Mouse (Mus musculus) forebrain, postnatal 0 days (tissue): ENCODE results near the gene Lmntd1. TPM values are rescaled to one million over a fixed set of nuclear protein-coding genes. Genes with fewer than 3 reads are reported as not detected.

Experiments
- ATAC-seq: fragments of 200-750 bp; cut with Nextera tagmentation; 2 replicates; pipeline ENCODE4 v1.8.0; 2017; ENCODE audit warnings: mild to moderate bottlenecking, moderate library complexity
- DNase-seq: peaks from one replicate; pipeline ENCODE4 v3.0.0-alpha.2; 2015
- H3K27ac ChIP-seq: fragments of 300-500 bp; sonication (generic); 2 replicates; pipeline ENCODE4 v1.5.1; 2014; ENCODE audit warnings: low read depth, mild to moderate bottlenecking, antibody characterized with exemption, low read length, moderate library complexity, mixed read lengths
- H3K27me3 ChIP-seq: fragments of 300-500 bp; sonication (generic); 2 replicates; pipeline ENCODE4 v1.6.1; 2014; ENCODE audit warnings: mild to moderate bottlenecking, low read length, mixed read lengths; ENCODE audit not compliant: insufficient read depth
- H3K36me3 ChIP-seq: fragments of 300-500 bp; sonication (generic); 2 replicates; pipeline ENCODE4 v1.6.1; 2014; ENCODE audit warnings: mild to moderate bottlenecking, moderate library complexity; ENCODE audit not compliant: insufficient read depth
- H3K4me1 ChIP-seq: fragments of 300-500 bp; sonication (generic); 2 replicates; pipeline ENCODE4 v1.6.1; 2014; ENCODE audit warnings: antibody characterized with exemption; ENCODE audit not compliant: insufficient read depth
- H3K4me2 ChIP-seq: fragments of 300-500 bp; sonication (generic); 2 replicates; pipeline ENCODE4 v1.6.1; 2014; ENCODE audit warnings: low read depth, mild to moderate bottlenecking, moderate library complexity
- H3K4me3 ChIP-seq: fragments of 300-500 bp; sonication (generic); 2 replicates; pipeline ENCODE4 v1.5.1; 2014; ENCODE audit warnings: low read depth, low read length, mixed read lengths
- H3K9ac ChIP-seq: fragments of 300-500 bp; sonication (generic); 2 replicates; pipeline ENCODE4 v1.6.1; 2014; ENCODE audit warnings: mild to moderate bottlenecking
- H3K9me3 ChIP-seq: fragments of 300-500 bp; sonication (generic); 2 replicates; pipeline ENCODE4 v1.6.1; 2016; ENCODE audit warnings: low read length
- CTCF ChIP-seq: sonication (generic); IDR thresholded peaks from 2 replicates; pipeline ENCODE4 v1.5.1; 2016; ENCODE audit warnings: antibody characterized with exemption, control low read depth, low read depth
- WGBS: fragments of 180-500 bp; shearing (Covaris S2); extraction: QIAGEN DNeasy Blood & Tissue Kit; methylation state at CpG from one replicate; pipeline ENCODE4 v1.1.7; 2014; 5-methylcytosine and 5-hydroxymethylcytosine counted together
- polyA plus RNA-seq: library from polyadenylated mRNA; unstranded; fragments of >200 nt; fragmentation: Nextera tagmentation; extraction: Ambion mirVana; gene quantifications from 2 replicates; pipeline ENCODE4 v1.2.1, GENCODE M21; 2015
- total RNA-seq: library from RNA; depleted of rRNA; stranded (reverse); fragments of >200 nt; gene quantifications from 2 replicates; pipeline ENCODE4 v1.2.3, GENCODE M21; 2014

Gene Lmntd1
- total and polyA plus RNA-seq, 2 experiments from 2014 or later = 1.3 to 1.4 TPM

DNA sequence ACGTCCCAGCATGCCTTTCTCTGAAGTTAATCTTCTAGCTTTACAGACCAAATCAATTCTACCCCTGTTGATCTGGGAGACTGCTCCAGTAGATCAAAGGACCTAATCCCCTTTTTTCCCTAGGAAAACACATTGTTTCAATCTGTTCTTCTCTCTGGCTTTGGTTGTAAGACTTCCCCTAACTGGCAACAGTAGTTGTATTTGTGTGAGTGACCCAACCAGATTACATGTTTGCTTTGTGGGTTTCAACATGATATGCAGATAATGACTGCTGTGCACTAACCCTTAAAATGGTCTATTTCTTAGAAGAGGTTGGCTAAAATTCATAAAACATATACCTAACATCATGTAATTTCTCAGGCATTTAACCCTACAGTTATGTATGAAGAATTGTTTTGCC is 22.5 kb downstream of the Lmntd1 start:
- Histone ChIP-seq H3K4me2 (no peak overlapping the region), H3K4me3 (no peak overlapping the region), H3K4me1 (peaks cover 6% of the 10 kb centered on the region; the same call in 1 of the 2 replicates), H3K9me3 (no peaks in the 10 kb centered on the region), H3K27ac (no peak overlapping the region), H3K9ac (no peak overlapping the region), H3K36me3 (no peaks in the 10 kb centered on the region), H3K27me3 (no peaks in the 10 kb centered on the region)
- no peak for TF ChIP-seq CTCF
- no peak for DNase-seq
- 43% methylated on average over 1 of the region's 1 CpGs for WGBS
- no peak for ATAC-seq

DNA sequence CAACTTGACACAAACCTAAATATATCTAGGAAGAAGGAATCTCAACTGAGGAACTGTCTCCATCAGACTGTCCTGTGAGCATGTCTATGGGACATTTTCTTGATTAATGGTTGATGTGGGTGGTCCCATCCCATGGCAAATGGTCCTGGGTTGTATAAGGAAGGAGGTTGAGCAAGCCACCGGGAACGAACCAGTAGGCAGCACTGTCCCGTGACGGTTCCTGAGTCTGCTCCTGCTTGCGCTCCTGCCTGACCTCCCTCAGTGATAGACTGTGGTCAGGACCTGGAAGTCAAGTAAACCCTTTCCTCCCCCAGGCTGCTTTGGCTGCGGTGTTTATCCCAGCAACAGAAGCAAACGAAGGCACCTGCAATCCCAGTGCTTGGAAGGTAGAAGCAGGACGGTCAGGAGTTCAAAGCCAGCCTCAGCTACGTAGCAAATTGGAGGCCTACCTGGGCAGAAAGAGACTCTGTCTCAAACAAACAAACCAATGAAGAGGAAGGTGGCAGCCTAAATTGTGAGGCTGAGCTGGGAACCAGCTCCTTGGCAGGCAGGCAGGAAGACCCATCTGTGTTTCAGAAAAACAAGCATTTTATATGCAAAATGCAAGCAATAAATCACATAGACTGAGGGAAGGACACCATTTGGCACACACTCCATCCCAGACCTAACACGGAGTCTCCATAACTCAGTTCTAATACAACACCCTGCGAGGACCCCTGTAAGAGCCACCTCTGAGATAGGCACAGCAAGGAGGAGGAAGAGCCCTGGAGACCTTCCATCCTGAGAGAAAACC is 23.4 kb downstream of the Lmntd1 start:
- DNase-seq (peak; percentile 43), ATAC-seq (no peak)
- WGBS = 82% methylated on average over 11 of the region's 11 CpGs
- Histone ChIP-seq H3K9ac (no peak overlapping the region), H3K9me3 (no peaks in the 10 kb centered on the region), H3K27me3 (no peaks in the 10 kb centered on the region), H3K4me1 (peaks cover 6% of the 10 kb centered on the region; the same call in 1 of the 2 replicates), H3K4me3 (no peak overlapping the region), H3K36me3 (no peaks in the 10 kb centered on the region), H3K27ac (no peak overlapping the region), H3K4me2 (no peak overlapping the region)
- TF ChIP-seq CTCF = no peak

DNA sequence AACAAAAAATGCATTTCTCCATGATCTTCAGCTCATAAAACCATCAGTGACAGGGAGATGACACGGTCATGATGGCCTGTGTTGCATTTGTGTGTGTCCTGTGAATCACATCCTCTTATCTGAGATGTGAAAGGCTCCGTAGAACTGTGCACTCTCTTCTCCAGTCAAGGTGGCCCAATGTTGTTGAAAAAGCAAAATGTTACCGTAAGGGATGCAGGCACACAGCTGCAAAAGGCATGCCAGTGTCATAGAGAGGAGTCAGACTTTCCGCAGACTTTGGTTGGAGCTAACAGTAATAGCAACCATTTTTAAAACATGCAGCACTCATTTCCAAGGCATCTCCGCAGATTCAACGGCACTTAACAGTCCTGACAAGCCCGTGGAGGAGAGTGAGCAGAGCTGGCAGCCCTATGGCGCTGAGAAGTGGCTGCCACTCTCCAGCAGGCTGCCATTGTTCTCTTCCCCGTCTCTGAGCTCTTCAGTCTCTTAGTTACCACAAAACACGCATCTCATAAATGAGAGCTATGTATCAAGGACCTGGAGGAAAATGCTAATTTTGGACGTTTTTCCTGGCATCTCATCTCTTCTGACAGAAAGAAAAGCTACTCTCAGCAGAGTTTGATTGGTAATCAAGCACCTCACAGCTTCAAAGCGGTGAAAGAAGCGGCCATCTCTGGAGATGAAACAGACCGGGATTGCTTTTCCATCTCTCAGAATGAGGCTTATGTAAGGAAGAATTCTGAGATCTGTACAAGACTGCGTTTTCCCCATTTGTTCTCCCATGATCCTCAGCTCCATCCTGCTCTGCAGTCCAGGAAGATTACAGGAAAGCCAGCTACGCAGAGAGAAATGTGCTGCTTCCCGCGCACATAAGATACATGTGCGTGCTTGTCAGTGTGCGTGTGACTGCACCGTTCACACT is 28.8 kb downstream of the Lmntd1 start:
- ATAC-seq (peak; percentile 95), DNase-seq (peak; percentile 72)
- Histone ChIP-seq H3K4me2 (peak overlapping the region; percentile 37), H3K27ac (peak overlapping the region; percentile 70), H3K4me3 (0 out of 2 replicates have a peak overlapping the region, but pooled peaks have one; percentile 7), H3K9ac (no peak overlapping the region; the same call in 1 of the 2 replicates), H3K36me3 (no peaks in the 10 kb centered on the region), H3K4me1 (peaks cover 6% of the 10 kb centered on the region; the same call in 1 of the 2 replicates), H3K27me3 (no peaks in the 10 kb centered on the region), H3K9me3 (no peaks in the 10 kb centered on the region)
- WGBS = 31% methylated on average over 21 of the region's 21 CpGs
- no peak for TF ChIP-seq CTCF

DNA sequence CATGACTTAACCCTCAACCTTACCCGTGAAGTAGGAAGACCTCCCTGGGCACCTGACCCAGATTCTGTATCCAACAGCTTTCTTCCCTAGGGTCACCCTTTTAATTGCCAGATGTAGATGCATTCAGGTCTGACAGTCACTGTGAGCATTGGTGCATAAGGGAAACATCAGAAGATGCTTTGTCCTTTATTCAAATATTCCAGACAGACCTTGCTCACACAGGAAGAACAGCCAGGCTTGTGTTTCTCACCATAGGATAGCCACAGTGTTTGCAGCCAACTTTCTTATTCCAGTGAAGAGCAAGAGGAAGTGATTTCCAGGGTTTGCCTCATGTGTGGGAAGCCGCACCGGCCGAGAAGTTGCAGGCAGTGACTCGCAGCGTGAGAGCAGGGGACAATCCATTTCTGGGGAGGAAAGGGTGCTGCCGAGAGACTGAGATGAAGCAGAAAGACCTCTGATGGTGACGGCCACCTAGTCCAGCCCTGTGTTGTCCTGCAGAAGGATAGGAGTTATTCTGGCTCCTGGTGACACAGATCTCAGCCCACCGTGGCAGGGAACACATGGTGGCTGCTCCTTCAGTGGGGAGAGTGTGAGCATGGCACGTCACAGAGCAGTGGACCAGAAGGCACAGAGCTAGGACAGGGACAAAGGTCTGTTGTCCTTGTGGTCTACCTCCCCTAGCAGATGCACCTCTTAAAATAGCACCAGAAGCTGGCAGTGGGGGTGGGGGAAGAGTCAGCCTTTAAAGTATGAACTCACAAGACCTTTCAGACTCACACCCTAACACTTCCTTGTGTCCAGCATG is 32.6 kb downstream of the Lmntd1 start:
- H3K9ac ChIP-seq = no peak overlapping the region
- H3K4me1 ChIP-seq = peaks cover 6% of the 10 kb centered on the region; the same call in 1 of the 2 replicates
- H3K36me3 ChIP-seq = no peaks in the 10 kb centered on the region
- no peaks in the 10 kb centered on the region for H3K9me3 ChIP-seq
- no peak overlapping the region for H3K27ac ChIP-seq
- TF ChIP-seq CTCF = no peak
- no peak for ATAC-seq
- 75% methylated on average over 10 of the region's 10 CpGs for WGBS
- H3K27me3 ChIP-seq = no peaks in the 10 kb centered on the region
- H3K4me3 ChIP-seq = no peak overlapping the region
- DNase-seq = no peak
- no peak overlapping the region for H3K4me2 ChIP-seq

DNA sequence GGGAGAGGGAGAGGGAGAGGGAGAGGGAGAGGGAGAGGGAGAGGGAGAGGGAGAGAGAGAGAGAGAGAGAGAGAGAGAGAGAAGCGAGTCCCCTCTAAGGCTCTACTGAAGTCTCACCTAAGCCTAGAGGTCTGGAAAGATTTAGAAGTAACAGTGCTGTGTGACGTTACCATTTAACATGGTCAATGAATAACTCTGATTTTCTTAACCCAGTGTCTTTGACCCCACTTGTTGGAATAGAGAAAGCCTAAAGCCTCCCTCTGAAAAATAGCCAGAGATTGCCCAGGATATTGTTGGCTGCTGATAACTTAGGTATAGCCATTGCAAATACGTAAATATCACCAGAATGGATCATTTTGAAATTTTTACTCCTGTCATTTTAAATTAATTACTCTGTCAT is 34.4 kb downstream of the Lmntd1 start:
- H3K4me1 ChIP-seq = no peaks in the 10 kb centered on the region
- H3K4me2 ChIP-seq = no peak overlapping the region
- no peak for ATAC-seq
- no peaks in the 10 kb centered on the region for H3K27me3 ChIP-seq
- no peak overlapping the region for H3K9ac ChIP-seq
- no peak for TF ChIP-seq CTCF
- H3K27ac ChIP-seq = no peak overlapping the region
- H3K9me3 ChIP-seq = no peaks in the 10 kb centered on the region
- no peak for DNase-seq
- H3K36me3 ChIP-seq = no peaks in the 10 kb centered on the region
- no peak overlapping the region for H3K4me3 ChIP-seq
- 84% methylated on average over 3 of the region's 3 CpGs for WGBS

GRCm38 (mm10) chr6:145578457-145579185 is 35.5 kb downstream of the Lmntd1 start:
- Histone ChIP-seq H3K9me3 (no peaks in the 10 kb centered on the region), H3K27me3 (no peaks in the 10 kb centered on the region), H3K27ac (peak overlapping the region; percentile 30), H3K36me3 (no peaks in the 10 kb centered on the region), H3K4me1 (no peaks in the 10 kb centered on the region), H3K4me2 (no peak overlapping the region), H3K9ac (no peak overlapping the region), H3K4me3 (no peak overlapping the region)
- ATAC-seq (peak; percentile 67), DNase-seq (peak; percentile 13)
- no peak for TF ChIP-seq CTCF
- WGBS = 17% methylated on average over 10 of the region's 10 CpGs
